Mouse (Mus musculus): ENCODE measurements around the gene Clstn1. TPM values are rescaled to one million over a fixed set of nuclear protein-coding genes. Genes with fewer than 3 reads are reported as not detected.
A peak's percentile ranks its signal among the peaks of the same experiment; 100 is the strongest.

Gene Clstn1
- total RNA-seq (2021) = 10 to 100 TPM; 27.5 to 35.0 TPM
- long read RNA-seq, experiment 1, full-length matches to known transcripts = 11 of 22 reads
- long read RNA-seq, experiment 1, partial matches to known transcripts = 9 of 22 reads
- long read RNA-seq, experiment 1, other reads (novel, unspliced or antisense) = 2 of 22 reads
- long read RNA-seq, experiment 2, full-length matches to known transcripts = 11 of 15 reads
- long read RNA-seq, experiment 2, partial matches to known transcripts = 2 of 15 reads
- long read RNA-seq, experiment 2, other reads (novel, unspliced or antisense) = 2 of 15 reads

DNA sequence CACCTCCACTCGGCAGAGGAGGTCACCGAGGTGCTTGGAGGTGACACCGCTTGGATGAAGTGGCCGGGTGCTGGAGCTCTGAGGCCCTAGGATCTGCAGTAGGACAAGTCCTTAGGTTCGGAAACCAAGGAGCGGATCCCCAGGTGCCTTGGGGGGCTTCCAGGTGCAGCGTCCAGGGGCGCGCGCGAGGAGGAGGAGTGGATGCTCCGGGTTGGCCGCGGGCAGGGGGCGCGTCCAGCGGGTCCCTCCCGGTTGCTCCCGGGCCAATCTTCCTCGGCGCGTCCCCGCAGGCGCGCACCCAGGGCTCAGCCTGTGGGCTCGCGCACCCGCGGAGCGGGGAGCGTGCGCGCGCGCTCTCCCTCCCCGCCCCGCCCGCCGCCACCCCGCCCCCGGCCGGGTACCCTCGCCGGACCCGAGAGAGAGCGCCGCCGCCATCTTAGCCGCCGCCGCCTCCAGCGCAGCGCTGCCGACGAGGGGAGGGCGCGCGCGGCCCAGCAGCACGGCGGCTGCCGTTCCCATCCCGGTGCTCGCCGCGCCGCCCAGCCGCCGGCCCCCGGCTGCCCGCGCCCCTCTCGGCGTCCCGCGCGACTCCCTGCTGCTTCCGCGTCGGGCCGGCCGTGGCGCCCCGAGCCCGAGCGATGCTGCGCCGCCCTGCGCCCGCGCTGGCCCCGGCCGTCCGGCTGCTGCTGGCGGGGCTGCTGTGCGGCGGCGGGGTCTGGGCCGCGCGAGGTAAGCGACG is at the start of gene Clstn1:
TSS of gene Clstn1 (plus strand) at position 425 of the 739 bp plus-strand sequence.
- DNase-seq (ENCODE audit: low spot score) = peak; percentile 22

DNA sequence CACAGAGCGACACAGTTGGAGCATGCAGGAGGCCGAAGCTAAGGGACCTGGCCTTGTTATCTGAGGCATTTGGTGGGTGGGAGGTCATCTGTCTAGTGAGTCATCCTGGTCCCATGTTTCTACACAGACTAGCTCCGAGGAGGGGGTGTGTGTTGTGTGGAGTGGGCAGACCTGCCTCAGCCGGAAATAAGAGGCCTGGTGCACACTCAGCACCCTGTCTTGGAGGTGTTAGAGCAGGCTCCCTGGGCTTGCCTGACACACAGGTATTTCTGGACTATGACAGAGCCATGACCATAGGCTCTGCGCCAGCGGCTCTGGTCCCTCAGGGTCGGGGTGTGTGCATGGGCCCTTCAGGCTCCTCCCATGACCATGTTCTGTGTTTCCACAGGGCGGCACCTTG is 46.8 kb upstream of the Clstn1 start:
- DNase-seq (ENCODE audit: low spot score) = peak; percentile 48

DNA sequence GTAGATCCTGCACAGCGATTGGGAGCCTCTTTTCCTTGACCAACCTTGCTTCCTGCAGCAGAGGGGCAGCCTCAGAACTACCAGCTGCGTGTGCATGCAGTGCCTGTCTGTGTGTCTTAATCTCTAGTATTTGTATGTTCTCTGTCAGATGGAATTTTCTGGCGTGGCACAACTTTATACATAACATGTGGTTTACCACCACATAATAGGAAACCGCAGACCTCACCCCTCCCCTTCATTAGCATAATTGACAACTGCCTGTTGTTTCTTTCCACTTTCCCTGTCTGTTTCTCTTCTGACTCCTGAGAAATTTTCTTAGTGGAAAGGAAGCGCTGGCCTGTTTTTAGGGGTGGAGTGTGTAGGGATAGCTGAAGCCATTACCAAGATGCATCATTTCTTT is 44.3 kb upstream of the Clstn1 start:
- DNase-seq (ENCODE audit: low spot score) = no peak

DNA sequence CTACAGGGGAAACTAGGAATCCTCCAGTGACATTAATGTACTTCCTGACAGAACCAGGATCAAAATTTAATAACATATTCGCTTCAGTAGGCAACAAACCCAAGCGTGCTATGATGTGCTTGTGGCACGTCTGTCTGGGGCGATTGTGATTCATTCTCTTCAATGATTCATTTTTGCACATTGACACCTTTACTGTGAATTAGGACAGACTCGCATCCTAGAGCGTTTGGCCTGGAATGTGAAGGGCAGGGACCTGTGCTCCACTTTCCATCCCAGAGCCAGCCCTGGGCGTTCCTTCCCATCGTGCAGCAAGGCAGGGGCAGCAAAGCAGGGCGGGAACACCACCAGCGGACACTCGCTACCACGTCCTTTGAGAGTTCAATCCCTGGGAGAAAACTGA is 43.8 kb upstream of the Clstn1 start:
- no peak for DNase-seq (ENCODE audit: low spot score)

DNA sequence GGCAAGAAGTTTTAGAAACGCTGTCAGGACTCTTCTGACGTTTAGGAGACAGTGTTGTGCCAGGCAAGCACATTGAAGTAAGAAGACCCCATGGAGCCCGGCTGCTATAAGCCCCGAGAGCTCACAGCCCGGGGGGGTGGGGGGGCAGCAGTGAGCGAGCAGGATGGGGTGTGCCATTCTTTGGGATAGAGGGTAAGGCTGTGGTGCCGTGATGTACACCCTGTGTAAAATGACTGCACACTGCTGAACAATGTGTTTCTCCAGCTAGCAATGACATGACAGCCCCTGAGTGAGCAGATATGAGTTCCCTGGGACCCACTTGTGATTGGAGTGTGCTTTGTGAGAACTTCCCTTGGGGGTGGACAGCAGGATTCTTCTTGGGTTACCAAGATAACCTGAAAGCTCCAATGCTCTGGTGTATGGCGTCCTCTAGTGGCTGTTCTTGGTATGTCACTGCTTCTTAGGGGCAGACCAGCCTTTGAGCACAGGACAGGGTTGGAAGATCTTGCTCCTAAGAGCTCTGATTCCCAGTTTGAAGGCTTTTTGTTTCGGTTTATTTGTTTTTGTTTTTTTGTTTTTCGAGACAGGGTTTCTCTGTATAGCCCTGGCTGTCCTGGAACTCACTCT is 43.2 kb upstream of the Clstn1 start:
- peak; percentile 91 for DNase-seq (ENCODE audit: low spot score)

DNA sequence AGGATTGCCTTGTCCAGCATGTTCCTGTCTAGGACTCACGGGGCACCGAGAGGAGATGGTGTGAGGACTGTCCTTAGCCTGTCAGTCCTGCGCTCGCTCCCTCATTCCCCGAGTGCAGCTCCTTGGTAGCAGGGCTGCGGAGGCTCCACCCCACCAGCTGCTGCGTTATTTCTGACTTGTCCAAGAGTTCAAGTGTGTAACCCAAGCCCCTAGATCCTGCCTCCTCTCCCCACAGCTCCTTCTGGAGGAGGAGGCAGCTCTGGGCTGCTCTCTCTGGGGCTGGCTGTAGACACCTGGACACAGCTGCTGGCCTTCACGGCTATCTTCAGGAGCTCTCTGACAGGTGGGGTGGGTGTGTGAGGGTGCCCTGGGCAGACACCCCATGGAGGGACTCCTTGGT is 41.4 kb upstream of the Clstn1 start:
- DNase-seq (ENCODE audit: low spot score) = peak; percentile 67

DNA sequence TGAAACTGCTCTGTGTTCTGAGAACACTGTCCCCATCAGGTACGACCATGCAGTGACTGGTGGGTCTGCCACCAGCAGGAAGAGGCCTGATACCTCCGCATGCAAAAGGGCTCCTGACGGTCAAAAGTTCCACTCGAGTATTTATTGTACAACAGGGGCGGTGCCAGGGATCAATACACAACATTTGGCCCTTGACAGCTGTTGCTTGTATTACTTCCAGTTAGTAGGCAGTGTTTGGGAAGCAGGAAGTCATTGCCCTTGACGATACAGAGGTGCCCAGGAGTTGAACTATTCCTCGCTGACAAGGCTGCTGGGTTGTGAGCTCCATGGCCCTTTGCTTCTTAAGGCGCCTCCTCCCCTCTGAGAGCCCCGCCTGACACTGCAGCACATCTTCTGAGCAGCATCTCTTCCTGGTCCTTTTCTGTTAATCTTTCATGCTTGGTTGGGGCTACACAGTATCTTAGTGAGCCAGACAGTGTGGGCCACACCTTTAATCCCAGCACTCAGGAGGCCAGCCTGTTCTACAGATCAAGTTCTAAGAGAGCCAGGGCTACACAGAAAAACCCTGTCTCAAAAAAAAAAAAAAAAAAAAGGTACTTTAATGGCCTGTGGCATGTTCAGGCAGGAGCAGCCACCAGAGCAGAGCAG is 39.3 kb upstream of the Clstn1 start:
- no peak for DNase-seq (ENCODE audit: low spot score)

DNA sequence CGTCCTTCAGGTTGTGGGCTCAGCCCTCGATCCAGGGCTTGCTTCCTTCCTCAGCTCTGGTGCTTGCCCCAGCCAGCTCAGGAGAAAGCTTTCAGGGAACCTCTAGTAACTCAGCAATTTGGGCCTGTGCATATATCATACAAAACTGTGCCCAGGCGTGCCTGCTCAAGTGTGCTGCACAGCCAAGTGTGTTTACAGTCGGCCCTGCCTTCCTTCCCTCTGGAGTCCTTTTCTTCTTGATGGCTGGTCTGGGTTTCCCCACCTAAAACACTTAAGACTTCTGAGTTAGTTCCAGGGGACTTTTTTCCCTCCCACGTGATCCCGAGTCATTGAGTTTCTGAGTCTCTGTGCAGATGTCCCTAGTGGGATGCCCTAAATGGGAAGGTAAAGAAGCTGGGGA is 38.7 kb upstream of the Clstn1 start:
- DNase-seq (ENCODE audit: low spot score) = no peak

DNA sequence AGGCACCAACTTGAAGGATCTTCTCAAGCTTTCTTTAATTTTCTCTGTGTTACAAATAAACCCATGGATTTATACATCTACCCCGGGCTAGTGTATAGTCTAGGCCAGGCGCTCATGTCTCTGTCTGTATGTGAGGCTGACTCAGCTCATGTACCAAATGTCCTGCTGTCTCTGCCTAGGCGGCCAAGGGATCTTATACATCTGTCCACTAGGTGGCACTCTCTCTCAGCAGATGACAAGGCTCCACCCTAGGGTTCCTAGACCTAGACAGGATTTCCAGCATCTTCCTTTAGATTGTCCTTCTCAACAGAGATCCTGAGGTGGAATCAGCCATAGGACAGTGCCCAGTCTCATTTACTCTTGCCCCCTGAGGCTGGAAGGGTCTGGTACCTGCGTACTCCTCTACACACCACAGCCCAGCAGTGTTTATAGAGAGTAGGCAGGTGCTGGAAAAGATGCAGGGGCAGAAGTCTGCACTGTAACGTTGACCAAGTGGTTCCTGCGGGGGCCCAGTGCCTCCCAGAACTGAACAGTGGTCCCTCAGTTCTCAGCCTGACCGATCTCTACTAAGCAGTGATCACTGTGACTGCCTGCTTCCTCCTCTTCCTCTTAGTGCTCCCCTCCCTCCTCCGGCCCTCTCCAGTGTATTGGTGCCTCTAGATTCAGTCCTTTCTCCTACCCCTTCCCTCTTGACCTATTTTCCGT is 36.9 kb upstream of the Clstn1 start:
- peak; percentile 88 for DNase-seq (ENCODE audit: low spot score)

DNA sequence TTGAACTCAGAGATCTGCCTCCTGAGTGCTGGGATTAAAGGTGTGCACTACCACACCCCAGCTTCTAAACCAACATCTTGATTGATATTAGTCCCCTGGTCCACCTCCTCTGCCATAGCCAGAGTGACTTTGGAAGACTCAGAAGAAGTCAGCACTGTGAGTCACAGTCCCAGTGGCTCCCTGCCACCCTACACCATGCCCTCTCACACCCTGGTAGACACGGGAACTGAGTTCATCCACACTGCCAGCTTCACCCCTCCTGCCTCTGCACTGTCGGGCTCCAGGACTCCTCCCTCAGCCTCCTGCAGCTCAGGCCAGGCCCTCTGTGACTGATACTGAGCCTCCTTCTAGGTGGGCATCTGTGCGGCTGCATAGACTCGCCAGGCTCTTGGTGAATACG is 35.4 kb upstream of the Clstn1 start:
- DNase-seq (ENCODE audit: low spot score) = no peak

DNA sequence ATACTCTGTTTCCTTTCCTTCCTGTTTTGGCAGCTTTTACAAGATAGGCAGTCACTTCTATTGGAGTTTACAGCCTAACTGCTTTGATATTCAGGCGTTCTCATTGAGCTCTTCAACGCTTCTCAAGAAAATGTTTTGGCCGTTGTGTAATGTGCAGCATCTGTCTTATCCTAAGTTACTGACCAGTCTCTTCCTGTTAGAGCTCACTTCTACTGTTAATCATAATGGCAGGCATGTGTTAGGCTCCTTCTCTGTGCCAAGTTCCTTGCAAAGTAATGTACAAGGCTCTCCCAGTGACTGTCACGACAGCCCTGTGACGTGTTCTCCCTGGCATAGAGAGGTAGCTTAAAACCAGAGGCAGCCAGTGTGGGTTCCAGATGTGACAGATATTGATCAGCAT is 34.6 kb upstream of the Clstn1 start:
- no peak for DNase-seq (ENCODE audit: low spot score)

DNA sequence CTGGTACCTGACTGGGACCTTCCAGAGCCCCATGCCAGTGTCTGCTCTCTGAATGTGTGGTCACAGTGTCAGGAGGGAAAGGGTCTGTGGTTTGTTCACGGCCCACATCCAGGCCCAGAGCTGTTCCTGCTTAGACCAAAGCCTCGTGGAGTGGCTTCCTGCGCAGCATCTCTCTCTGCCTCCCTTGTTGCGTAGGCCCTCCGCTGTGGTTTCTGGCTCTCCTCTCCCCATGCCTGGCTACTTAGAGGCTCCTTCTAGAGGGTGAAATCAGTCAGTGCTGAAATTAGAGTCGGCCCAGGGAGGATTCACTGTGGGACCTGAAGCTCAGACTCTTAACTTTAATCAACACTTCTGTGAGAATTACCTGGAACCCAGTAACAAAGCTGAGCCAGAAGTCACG is 32.4 kb upstream of the Clstn1 start:
- DNase-seq (ENCODE audit: low spot score) = no peak

DNA sequence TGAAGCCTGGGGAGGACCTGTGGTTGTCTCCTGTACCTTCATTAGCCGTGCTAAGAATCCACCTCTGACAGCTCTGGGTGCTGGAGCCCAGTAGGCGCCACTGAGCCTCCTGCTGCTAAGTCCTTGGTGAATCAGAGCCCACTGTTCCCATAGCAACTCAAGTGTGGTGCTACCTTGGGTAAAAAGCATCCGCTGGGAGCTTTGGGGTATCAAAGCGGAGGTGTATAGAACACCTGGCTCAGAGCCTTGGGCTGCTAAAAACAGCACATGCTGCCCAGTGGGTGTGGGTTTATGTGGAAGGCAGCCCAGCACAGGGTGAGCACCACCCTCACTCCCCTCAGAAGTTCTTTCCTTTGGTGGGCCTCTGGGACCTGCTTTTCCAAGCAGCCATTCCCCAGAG is 30.2 kb upstream of the Clstn1 start:
- no peak for DNase-seq (ENCODE audit: low spot score)

DNA sequence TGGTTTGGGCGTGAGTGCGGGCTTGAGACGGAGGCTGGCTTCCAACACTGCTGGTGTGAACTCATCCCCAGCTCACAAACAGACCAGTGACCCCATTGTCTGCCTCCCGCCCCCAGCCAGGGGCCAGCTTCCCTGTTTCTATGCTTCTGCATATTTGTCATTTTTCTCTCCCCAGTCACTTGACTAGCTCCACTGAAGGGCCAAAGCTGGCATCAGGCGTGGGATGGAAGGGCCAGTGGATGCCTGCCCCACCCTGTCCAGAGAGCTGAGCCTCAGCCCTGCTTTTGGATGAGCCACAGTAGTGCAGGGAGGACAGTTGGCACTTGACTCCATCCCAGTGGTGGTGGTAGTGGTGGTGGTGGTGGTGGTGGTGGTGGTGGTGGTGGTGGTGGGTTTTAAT is 28.4 kb upstream of the Clstn1 start:
- no peak for DNase-seq (ENCODE audit: low spot score)

DNA sequence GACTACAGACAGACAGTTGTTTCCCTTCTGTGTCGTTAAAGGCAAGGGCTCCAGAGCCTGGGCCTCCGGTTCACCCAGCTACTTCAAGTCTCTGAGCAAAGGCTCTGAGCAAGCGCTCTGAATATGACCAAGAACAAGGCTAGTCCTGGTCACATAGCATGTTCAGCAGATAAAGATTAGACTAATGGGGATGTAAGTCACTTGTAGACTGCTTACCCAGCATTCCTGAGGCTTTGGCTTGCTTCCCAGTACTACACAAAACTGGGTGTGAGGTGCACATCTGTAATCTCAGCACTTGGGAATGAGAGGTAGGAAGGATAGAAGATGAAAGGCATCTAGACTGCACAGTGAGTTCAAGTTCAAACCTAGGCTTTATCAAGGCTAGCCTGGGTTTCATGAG is 27.9 kb upstream of the Clstn1 start:
- DNase-seq (ENCODE audit: low spot score) = no peak

DNA sequence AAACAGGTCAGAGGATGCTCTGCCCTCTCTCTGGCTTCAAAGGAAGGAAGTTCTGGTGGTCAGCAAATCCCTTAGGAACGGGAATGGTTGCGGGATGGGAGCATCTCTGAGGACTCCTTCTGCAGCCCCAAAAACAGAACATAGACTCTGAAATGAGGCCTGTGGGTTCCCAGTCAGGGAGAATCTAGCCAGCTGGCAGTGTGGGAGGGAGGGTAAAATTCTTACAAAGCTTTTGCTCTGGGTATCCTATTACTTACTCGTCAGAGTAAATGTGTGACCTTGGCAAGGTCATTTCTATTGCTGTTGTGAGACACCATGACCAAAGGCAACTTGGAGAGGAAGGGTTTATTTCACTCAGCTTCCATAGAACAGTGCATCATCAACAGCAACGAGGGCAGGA is 24.9 kb upstream of the Clstn1 start:
- DNase-seq (ENCODE audit: low spot score) = no peak

DNA sequence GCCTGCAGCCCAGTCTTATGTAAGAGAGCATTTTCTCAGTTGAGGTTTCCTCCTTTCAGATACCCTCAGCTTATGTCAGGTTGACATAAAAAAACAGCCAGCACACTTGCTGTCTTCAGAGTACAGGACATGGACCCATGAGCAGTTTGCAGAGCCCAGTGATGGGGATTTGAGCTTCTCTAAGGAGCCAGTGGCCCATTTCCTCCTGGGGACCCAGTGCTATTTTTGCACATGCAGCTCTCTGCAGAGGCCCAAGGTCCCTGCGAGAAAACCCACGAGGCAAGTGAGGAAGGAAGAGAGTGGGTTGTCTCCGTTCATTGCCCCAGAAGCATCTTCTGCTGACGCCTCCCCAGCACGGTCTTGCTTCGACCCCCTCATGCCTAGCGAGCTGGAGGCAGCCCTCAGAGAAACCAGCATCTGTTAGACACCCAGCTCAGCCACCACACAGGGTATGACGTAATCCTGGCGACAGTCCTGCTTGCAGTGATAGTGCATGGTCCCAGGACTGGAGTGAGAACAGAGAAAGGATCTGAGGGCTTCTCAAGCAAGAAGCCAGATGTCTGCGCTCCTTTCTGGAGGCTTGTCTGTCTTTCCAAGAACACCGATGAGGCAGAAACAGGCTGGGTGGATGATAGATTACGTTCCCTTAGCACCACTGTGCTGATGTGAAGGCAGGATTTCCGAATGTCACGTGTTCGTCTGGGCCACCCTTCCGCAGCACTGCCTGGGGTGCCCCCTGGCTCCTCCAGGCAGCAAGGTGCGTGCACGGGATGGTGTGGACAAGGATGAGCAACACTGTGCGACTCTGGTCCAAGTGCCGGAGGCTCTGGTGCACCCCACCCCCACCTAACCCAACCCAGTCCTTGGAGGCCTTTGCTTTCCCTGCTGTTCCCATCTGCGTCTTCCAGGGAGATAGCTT is 24.0 kb upstream of the Clstn1 start:
- DNase-seq (ENCODE audit: low spot score) = peak; percentile 54

DNA sequence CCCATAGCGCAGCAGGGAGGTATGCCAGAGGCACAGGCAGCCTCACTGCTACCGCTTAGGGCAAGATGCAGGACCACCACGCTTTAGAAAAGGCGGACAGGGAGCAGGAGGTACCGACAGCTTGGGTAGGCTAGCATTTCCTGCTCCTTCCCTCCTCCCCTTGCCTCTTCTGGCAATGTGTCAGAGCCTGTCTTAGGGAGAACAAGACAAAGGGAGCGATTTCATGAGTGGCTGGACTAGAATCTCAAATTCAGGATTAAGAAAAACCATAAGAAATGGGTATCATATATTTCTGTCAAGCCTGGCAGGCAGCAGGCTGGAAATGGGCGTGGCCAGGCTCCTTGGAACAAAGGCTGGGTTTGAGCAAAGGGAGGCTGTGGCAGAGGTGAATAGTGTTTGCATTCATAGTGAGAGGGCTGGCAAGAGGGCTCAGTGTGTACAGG is 23.3 kb upstream of the Clstn1 start:
- DNase-seq (ENCODE audit: low spot score) = no peak

DNA sequence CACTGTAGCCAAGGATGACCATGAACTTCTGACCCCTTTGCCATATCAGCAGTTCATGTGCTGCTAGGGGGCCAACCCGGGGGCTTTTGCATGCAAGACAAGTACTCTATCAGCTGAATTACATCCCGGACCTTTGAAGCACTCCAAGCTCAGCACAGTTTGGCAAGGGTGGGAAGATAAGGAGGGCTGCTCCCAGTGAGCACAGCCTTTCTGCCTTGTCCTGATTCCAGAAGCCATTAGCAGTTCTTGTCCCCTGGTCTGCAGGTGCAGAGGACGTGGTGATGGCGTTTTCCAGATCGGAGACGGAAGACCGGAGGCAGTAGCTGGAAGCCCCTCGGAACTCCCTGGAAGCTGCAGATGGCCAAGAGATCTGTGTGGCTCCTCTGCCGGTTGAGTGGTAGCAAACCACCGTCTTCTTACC is 22.3 kb upstream of the Clstn1 start:
- no peak for DNase-seq (ENCODE audit: low spot score)
